Mouse (Mus musculus): Measurements from ENCODE around the gene Parp16. TPM values are rescaled to one million over a fixed set of nuclear protein-coding genes. Genes with fewer than 3 reads are reported as not detected.
"Not testable (repeated sequence)": the region's sequence is repeated elsewhere in the genome, so short reads cannot be mapped to it uniquely, and the experiment has no call there.

Parp16 gene
- polyA plus RNA-seq, 1 experiment from 2014 or later: 7.4 TPM

DNA sequence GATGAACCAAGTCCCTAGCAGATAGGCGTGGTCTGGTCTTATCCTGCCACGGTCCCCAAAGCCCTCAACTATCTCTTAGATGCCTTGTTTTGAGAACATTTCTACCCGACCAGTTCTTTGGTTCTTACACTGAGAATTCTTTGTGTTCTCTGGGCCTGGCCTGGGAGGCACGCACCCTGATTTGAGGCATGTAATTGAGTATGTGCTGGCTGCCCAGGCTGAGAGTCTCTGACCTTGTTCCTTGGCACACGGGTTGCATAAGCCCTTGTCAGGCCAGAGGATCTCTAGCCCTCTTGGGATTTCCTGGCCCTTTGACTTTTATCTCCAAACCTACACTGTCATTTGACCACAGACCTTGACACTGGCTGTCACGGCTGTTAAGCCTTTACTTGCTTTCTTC is 22.5 kb downstream of the Parp16 start:
- 52% methylated on average over 6 of the region's 6 CpGs for WGBS
- Histone ChIP-seq H3K27me3 (ENCODE audit: insufficient read depth, low read length) (no peaks in the 10 kb centered on the region), H3K9me3 (ENCODE audit: low read length) (no peaks in the 10 kb centered on the region), H3K4me1 (ENCODE audit: insufficient read depth, low read length) (peaks cover 30% of the 10 kb centered on the region), H3K4me2 (replicated peaks; ENCODE audit: low read depth, low read length) (no peak overlapping the region), H3K36me3 (ENCODE audit: insufficient read depth, low read length) (no peaks in the 10 kb centered on the region), H3K4me3 (ENCODE audit: low read length) (no peak overlapping the region), H3K9ac (replicated peaks; ENCODE audit: low read length) (0 out of 2 replicates have a peak overlapping the region, but pooled peaks have one; percentile 12), H3K27ac (ENCODE audit: low read length) (no peak overlapping the region)
- no peak for ATAC-seq (ENCODE audit: low FRiP score, low TSS enrichment)

GRCm38 (mm10) chr9:65218916-65219315 is 23.8 kb downstream of the Parp16 start:
- Histone ChIP-seq H3K36me3 (ENCODE audit: insufficient read depth, low read length) (no peaks in the 10 kb centered on the region), H3K9me3 (ENCODE audit: low read length) (no peaks in the 10 kb centered on the region), H3K27me3 (ENCODE audit: insufficient read depth, low read length) (no peaks in the 10 kb centered on the region), H3K27ac (ENCODE audit: low read length) (no peak overlapping the region), H3K4me1 (ENCODE audit: insufficient read depth, low read length) (peaks cover 30% of the 10 kb centered on the region), H3K4me2 (replicated peaks; ENCODE audit: low read depth, low read length) (no peak overlapping the region), H3K4me3 (ENCODE audit: low read length) (no peak overlapping the region), H3K9ac (replicated peaks; ENCODE audit: low read length) (no peak overlapping the region)
- no peak for ATAC-seq (ENCODE audit: low FRiP score, low TSS enrichment)
- WGBS: 75% methylated on average over 1 of the region's 1 CpGs

- H3K27me3 ChIP-seq (ENCODE audit: insufficient read depth, low read length); H3K36me3 ChIP-seq (ENCODE audit: insufficient read depth, low read length); H3K4me3 ChIP-seq (ENCODE audit: low read length); H3K9me3 ChIP-seq (ENCODE audit: low read length); H3K27ac ChIP-seq (ENCODE audit: low read length); H3K4me2 ChIP-seq (replicated peaks; ENCODE audit: low read depth, low read length); ATAC-seq (ENCODE audit: low FRiP score, low TSS enrichment); H3K9ac ChIP-seq (replicated peaks; ENCODE audit: low read length): not testable (repeated sequence)
- 30% methylated on average over 3 of the region's 3 CpGs for WGBS
- H3K4me1 ChIP-seq (ENCODE audit: insufficient read depth, low read length): peaks cover 26% of the 10 kb centered on the region
Measured at GRCm38 (mm10) chr9:65220398-65220797, 25.2 kb downstream of the Parp16 start.

DNA sequence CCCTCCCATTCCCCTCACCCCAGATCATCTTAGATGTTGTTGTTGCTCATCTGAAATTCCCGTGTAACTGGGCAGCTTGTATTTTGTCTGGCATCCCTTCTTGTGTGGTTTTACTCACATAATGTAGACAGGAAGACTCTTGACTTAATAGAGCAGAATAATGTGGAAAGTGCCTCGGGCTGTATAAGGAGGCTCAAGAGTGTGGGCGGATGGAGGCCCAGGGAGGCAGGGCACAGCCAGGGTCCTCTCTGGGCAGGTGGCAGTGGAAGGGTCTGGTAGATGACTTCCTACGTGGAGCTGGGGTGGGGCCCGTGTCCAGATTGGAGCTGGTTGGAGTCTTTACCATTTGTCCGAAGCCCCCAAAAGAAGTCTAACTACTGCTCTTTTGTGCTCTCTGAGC is 28.8 kb downstream of the Parp16 start:
- Histone ChIP-seq H3K4me2 (replicated peaks; ENCODE audit: low read depth, low read length) (no peak overlapping the region), H3K27me3 (ENCODE audit: insufficient read depth, low read length) (no peaks in the 10 kb centered on the region), H3K4me1 (ENCODE audit: insufficient read depth, low read length) (no peaks in the 10 kb centered on the region), H3K9ac (replicated peaks; ENCODE audit: low read length) (no peak overlapping the region), H3K9me3 (ENCODE audit: low read length) (no peaks in the 10 kb centered on the region), H3K27ac (ENCODE audit: low read length) (no peak overlapping the region), H3K4me3 (ENCODE audit: low read length) (no peak overlapping the region), H3K36me3 (ENCODE audit: insufficient read depth, low read length) (0 out of 2 replicates have a peak, but pooled peaks cover 3% of the 10 kb centered on the region)
- ATAC-seq (ENCODE audit: low FRiP score, low TSS enrichment): no peak
- WGBS: 76% methylated on average over 6 of the region's 6 CpGs

DNA sequence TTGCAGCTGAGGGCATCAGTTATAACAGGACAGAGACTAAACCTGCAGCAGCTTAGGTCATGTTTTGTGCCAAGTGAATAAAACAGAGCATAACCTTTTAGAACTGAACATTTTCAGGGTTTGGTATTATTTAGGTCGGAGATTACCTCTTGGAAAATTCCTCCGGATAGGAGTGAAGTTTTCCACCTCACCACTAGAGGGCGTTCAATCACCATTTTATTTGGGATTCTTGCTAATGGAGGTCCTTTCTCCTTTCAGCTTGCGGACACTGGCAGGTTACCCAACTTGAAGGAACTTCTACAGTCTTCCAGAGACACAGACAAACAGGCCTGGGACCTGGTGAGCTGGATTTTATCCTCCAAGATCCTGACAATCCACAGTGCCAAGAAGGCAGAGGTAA is 30.6 kb downstream of the Parp16 start:
- H3K9ac ChIP-seq (replicated peaks; ENCODE audit: low read length): no peak overlapping the region
- no peak overlapping the region for H3K27ac ChIP-seq (ENCODE audit: low read length)
- no peaks in the 10 kb centered on the region for H3K27me3 ChIP-seq (ENCODE audit: insufficient read depth, low read length)
- no peak overlapping the region for H3K4me2 ChIP-seq (replicated peaks; ENCODE audit: low read depth, low read length)
- WGBS: 38% methylated on average over 4 of the region's 4 CpGs
- H3K9me3 ChIP-seq (ENCODE audit: low read length): no peaks in the 10 kb centered on the region
- no peak overlapping the region for H3K4me3 ChIP-seq (ENCODE audit: low read length)
- peaks cover 9% of the 10 kb centered on the region for H3K36me3 ChIP-seq (ENCODE audit: insufficient read depth, low read length)
- H3K4me1 ChIP-seq (ENCODE audit: insufficient read depth, low read length): no peaks in the 10 kb centered on the region
- ATAC-seq (ENCODE audit: low FRiP score, low TSS enrichment): no peak

- H3K36me3 ChIP-seq (ENCODE audit: insufficient read depth, low read length): peaks cover 9% of the 10 kb centered on the region
- H3K4me2 ChIP-seq (replicated peaks; ENCODE audit: low read depth, low read length): no peak overlapping the region
- H3K9ac ChIP-seq (replicated peaks; ENCODE audit: low read length): no peak overlapping the region
- no peaks in the 10 kb centered on the region for H3K4me1 ChIP-seq (ENCODE audit: insufficient read depth, low read length)
- no peaks in the 10 kb centered on the region for H3K27me3 ChIP-seq (ENCODE audit: insufficient read depth, low read length)
- WGBS: 81% methylated on average over 6 of the region's 6 CpGs
- no peak for ATAC-seq (ENCODE audit: low FRiP score, low TSS enrichment)
- no peaks in the 10 kb centered on the region for H3K9me3 ChIP-seq (ENCODE audit: low read length)
- H3K4me3 ChIP-seq (ENCODE audit: low read length): no peak overlapping the region
- no peak overlapping the region for H3K27ac ChIP-seq (ENCODE audit: low read length)
Measured at GRCm38 (mm10) chr9:65230250-65230649, 35.1 kb downstream of the Parp16 start.

- Histone ChIP-seq H3K4me1 (ENCODE audit: insufficient read depth, low read length) (no peaks in the 10 kb centered on the region), H3K27ac (ENCODE audit: low read length) (no peak overlapping the region), H3K4me3 (ENCODE audit: low read length) (no peak overlapping the region), H3K36me3 (ENCODE audit: insufficient read depth, low read length) (peaks cover 9% of the 10 kb centered on the region), H3K9ac (replicated peaks; ENCODE audit: low read length) (no peak overlapping the region), H3K27me3 (ENCODE audit: insufficient read depth, low read length) (no peaks in the 10 kb centered on the region), H3K4me2 (replicated peaks; ENCODE audit: low read depth, low read length) (no peak overlapping the region), H3K9me3 (ENCODE audit: low read length) (no peaks in the 10 kb centered on the region)
- WGBS: 77% methylated on average over 8 of the region's 8 CpGs
- ATAC-seq (ENCODE audit: low FRiP score, low TSS enrichment): no peak
Measured at GRCm38 (mm10) chr9:65231284-65231683, 36.1 kb downstream of the Parp16 start.

DNA sequence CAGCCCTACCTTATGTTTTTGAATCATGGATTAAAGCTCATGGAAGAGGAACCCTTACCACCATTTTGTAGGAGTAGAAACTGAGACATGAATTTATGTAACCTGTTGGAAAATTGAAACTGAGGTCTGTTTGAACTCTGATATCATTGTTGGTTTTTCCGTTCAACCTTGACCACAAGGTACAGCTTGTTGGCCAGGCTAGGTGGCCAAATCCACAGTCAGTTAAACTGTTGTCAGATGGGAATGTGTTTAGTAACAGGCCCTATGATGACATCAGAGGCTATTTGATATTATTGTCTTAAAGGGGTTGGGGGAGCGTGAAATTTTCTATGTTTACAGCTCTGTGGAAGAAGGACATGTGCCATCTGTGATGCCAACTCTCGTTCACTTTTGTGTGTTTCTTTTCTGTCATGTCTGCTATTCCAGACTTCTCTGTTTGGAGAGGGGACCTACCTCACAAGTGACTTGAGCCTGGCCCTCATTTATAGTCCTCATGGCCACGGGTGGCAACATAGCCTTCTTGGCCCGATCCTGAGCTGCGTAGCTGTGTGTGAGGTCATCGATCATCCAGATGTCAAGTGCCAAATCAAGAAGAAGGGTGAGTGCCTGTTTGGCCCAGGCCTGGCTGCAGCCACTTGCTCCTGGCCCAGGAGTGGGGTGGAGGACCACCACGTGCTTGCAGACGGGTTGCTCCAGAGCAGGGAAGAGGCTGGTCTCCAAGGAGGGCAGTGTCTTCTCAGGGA is 38.3 kb downstream of the Parp16 start:
- no peak overlapping the region for H3K27ac ChIP-seq (ENCODE audit: low read length)
- peaks cover 6% of the 10 kb centered on the region for H3K36me3 ChIP-seq (ENCODE audit: insufficient read depth, low read length)
- no peaks in the 10 kb centered on the region for H3K27me3 ChIP-seq (ENCODE audit: insufficient read depth, low read length)
- H3K9me3 ChIP-seq (ENCODE audit: low read length): no peaks in the 10 kb centered on the region
- peaks cover 8% of the 10 kb centered on the region for H3K4me1 ChIP-seq (ENCODE audit: insufficient read depth, low read length)
- H3K4me3 ChIP-seq (ENCODE audit: low read length): no peak overlapping the region
- ATAC-seq (ENCODE audit: low FRiP score, low TSS enrichment): no peak
- no peak overlapping the region for H3K4me2 ChIP-seq (replicated peaks; ENCODE audit: low read depth, low read length)
- 76% methylated on average over 9 of the region's 9 CpGs for WGBS
- no peak overlapping the region for H3K9ac ChIP-seq (replicated peaks; ENCODE audit: low read length)

GRCm38 (mm10) chr9:65234734-65235133 is 39.6 kb downstream of the Parp16 start:
- no peaks in the 10 kb centered on the region for H3K27me3 ChIP-seq (ENCODE audit: insufficient read depth, low read length)
- peaks cover 5% of the 10 kb centered on the region for H3K36me3 ChIP-seq (ENCODE audit: insufficient read depth, low read length)
- H3K4me3 ChIP-seq (ENCODE audit: low read length): no peak overlapping the region
- H3K9me3 ChIP-seq (ENCODE audit: low read length): no peaks in the 10 kb centered on the region
- H3K27ac ChIP-seq (ENCODE audit: low read length): no peak overlapping the region
- no peak for ATAC-seq (ENCODE audit: low FRiP score, low TSS enrichment)
- no peak overlapping the region for H3K4me2 ChIP-seq (replicated peaks; ENCODE audit: low read depth, low read length)
- no peak overlapping the region for H3K9ac ChIP-seq (replicated peaks; ENCODE audit: low read length)
- H3K4me1 ChIP-seq (ENCODE audit: insufficient read depth, low read length): peaks cover 10% of the 10 kb centered on the region
- WGBS: 80% methylated on average over 3 of the region's 3 CpGs

DNA sequence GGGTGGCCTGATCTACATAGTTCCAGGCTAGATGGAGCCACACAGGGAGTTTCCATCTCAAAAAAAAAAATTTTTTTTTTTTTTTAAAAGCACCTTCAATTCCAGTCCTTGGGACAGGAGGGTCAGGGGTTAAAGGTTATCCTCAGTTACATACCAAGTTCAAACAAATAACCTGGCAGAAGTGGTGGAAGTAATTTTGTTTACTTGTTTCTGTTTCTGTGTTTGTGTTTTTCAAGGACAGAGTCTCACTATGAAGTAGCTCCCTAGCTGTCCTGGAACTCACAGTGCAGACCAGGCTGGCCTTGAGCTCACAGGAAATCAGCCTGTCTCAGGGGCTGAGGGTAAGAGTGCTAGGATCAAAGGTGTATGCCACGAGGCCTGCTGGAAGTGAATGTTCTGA is 40.4 kb downstream of the Parp16 start:
- Histone ChIP-seq H3K4me2 (replicated peaks; ENCODE audit: low read depth, low read length) (no peak overlapping the region), H3K4me1 (ENCODE audit: insufficient read depth, low read length) (peaks cover 10% of the 10 kb centered on the region), H3K27me3 (ENCODE audit: insufficient read depth, low read length) (no peaks in the 10 kb centered on the region), H3K9me3 (ENCODE audit: low read length) (no peaks in the 10 kb centered on the region), H3K4me3 (ENCODE audit: low read length) (no peak overlapping the region), H3K9ac (replicated peaks; ENCODE audit: low read length) (no peak overlapping the region), H3K27ac (ENCODE audit: low read length) (no peak overlapping the region), H3K36me3 (ENCODE audit: insufficient read depth, low read length) (no peaks in the 10 kb centered on the region)
- ATAC-seq (ENCODE audit: low FRiP score, low TSS enrichment): no peak
- WGBS: 55% methylated on average over 1 of the region's 1 CpGs
